Mouse (Mus musculus): Measurements from ENCODE around the gene Trpm3. TPM values are rescaled to one million over a fixed set of nuclear protein-coding genes. Genes with fewer than 3 reads are reported as not detected.

The Trpm3 gene
- 0.05 TPM for polyA plus RNA-seq (2012; fragmentation: generic; extraction: Trizol)
- long read RNA-seq, experiment 1, partial matches to known transcripts, result 0 of 2 reads
- long read RNA-seq, experiment 1, other reads (novel, unspliced or antisense), result 2 of 2 reads
- long read RNA-seq, experiment 2, result 0 reads

DNA sequence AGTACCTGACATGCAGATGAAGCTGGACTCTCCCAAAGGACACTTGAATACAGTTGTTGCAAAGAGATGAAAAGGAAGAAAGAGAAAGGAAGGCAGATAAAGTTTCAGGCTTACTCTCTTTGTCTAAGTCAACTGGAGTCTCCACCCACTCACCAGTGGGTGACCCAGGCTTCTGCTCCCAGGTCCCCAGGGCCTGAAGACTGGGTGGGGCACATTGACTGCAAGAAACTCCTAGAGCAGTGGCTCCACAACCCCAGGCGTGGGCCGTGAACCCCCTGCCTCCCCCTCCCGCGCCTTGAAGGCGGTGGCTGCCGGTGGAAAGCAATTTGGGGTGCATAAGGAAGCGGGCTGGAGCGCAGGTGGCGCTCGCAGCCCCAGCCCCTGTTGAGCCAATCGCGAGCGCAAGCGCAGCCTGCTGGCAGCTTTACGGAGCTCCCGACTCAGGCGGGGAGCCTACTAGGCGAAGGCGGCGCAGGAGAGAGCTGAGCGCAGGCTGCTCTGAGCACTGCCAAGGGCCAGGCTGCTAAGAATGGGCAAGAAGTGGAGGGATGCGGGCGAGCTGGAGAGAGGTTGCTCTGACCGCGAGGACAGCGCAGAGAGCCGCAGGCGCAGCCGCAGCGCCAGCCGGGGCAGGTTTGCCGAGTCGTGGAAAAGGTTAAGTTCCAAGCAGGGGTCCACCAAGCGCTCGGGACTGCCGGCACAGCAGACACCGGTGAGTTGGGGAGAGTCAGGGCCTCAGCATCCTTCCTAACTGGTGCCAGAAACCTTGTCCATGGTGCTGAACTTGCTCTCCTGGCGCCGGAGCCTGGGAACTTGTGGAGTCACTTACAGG, at the start of gene Trpm3:
Trpm3 (plus strand) TSS at position 457 of the 832 bp plus-strand sequence.
- no peaks in the 10 kb centered on the region for H3K79me3 ChIP-seq (ENCODE audit: low read depth)
- no peak for TF ChIP-seq MYOG (IDR thresholded peaks at IDR 0.05; ENCODE audit: control insufficient read depth, extremely low read depth, insufficient read length)
- TF ChIP-seq CEBPB (IDR thresholded peaks at IDR 0.05; ENCODE audit: low read depth), result no peak
- no peak for TF ChIP-seq USF1 (IDR thresholded peaks at IDR 0.05; ENCODE audit: low read depth)
- TF ChIP-seq FOSL1 (IDR thresholded peaks at IDR 0.05; ENCODE audit: insufficient read depth, low read length, poor library complexity, severe bottlenecking), result no peak
- TF ChIP-seq MAX (IDR thresholded peaks at IDR 0.05), result no peak
- TF ChIP-seq CTCF (IDR thresholded peaks at IDR 0.05; ENCODE audit: control insufficient read depth, insufficient read depth, insufficient read length), result no peak
- TF ChIP-seq MYOD1 (IDR thresholded peaks at IDR 0.05; ENCODE audit: control insufficient read depth, insufficient read length, low read depth), result no peak
- H3K4me3 ChIP-seq (ENCODE audit: insufficient read depth, poor library complexity, severe bottlenecking), result no peak within 1 kb of the TSS

DNA sequence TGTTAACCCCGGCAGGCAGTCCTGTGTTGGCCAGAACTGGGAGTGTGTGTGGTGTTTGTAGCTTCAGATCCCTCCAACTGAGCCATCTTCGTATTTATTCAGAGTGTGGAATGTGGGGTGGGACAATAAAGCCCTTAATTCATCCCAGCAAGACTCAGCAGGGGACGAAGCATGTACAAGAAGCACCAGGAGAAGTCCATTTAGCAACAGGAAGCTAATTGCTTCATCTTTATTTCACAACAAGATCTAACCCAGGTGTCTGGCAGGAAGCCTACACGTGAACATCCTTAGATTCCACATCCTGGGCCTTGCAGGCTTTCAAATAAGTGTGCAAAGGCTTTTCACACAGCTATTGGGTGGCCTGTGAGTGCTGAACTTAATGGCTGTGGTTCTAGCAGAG, 38.3 kb upstream of the Trpm3 start:
- TF ChIP-seq CTCF (IDR thresholded peaks at IDR 0.05; ENCODE audit: control insufficient read depth, insufficient read depth, insufficient read length) (no peak), USF1 (IDR thresholded peaks at IDR 0.05; ENCODE audit: low read depth) (no peak), FOSL1 (IDR thresholded peaks at IDR 0.05; ENCODE audit: insufficient read depth, low read length, poor library complexity, severe bottlenecking) (no peak), CEBPB (IDR thresholded peaks at IDR 0.05; ENCODE audit: low read depth) (no peak), MYOG (IDR thresholded peaks at IDR 0.05; ENCODE audit: control insufficient read depth, extremely low read depth, insufficient read length) (no peak), MAX (IDR thresholded peaks at IDR 0.05) (no peak), MYOD1 (IDR thresholded peaks at IDR 0.05; ENCODE audit: control insufficient read depth, insufficient read length, low read depth) (no peak)
- H3K79me3 ChIP-seq (ENCODE audit: low read depth), result no peaks in the 10 kb centered on the region
- H3K79me2 ChIP-seq (ENCODE audit: control insufficient read depth, insufficient read depth), result no peaks in the 10 kb centered on the region
- H3K36me3 ChIP-seq (ENCODE audit: control insufficient read depth, insufficient read depth), result no peaks in the 10 kb centered on the region
- H3ac ChIP-seq (ENCODE audit: control insufficient read depth, insufficient read length, low read depth), result no peak overlapping the region
- no peak overlapping the region for H3K4me3 ChIP-seq (ENCODE audit: insufficient read depth, poor library complexity, severe bottlenecking)
- H3K27me3 ChIP-seq (ENCODE audit: control insufficient read depth, insufficient read depth, insufficient read length), result no peaks in the 10 kb centered on the region

More for the DNA sequence above, at the start of gene Trpm3:
- no peak within 1 kb of the TSS for H3ac ChIP-seq (ENCODE audit: control insufficient read depth, insufficient read length, low read depth)
- H3K36me3 ChIP-seq (ENCODE audit: control insufficient read depth, insufficient read depth), result no peaks in the 10 kb centered on the region
- H3K79me2 ChIP-seq (ENCODE audit: control insufficient read depth, insufficient read depth), result no peaks in the 10 kb centered on the region
- no peaks in the 10 kb centered on the region for H3K27me3 ChIP-seq (ENCODE audit: control insufficient read depth, insufficient read depth, insufficient read length)

- Histone ChIP-seq H3K36me3 (ENCODE audit: control insufficient read depth, insufficient read depth) (no peaks in the 10 kb centered on the region), H3K4me3 (ENCODE audit: insufficient read depth, poor library complexity, severe bottlenecking) (no peak overlapping the region), H3K79me2 (ENCODE audit: control insufficient read depth, insufficient read depth) (no peaks in the 10 kb centered on the region), H3ac (ENCODE audit: control insufficient read depth, insufficient read length, low read depth) (no peak overlapping the region), H3K27me3 (ENCODE audit: control insufficient read depth, insufficient read depth, insufficient read length) (no peaks in the 10 kb centered on the region), H3K79me3 (ENCODE audit: low read depth) (no peaks in the 10 kb centered on the region)
- TF ChIP-seq MAX (IDR thresholded peaks at IDR 0.05) (no peak), USF1 (IDR thresholded peaks at IDR 0.05; ENCODE audit: low read depth) (no peak), CTCF (IDR thresholded peaks at IDR 0.05; ENCODE audit: control insufficient read depth, insufficient read depth, insufficient read length) (no peak), CEBPB (IDR thresholded peaks at IDR 0.05; ENCODE audit: low read depth) (no peak), FOSL1 (IDR thresholded peaks at IDR 0.05; ENCODE audit: insufficient read depth, low read length, poor library complexity, severe bottlenecking) (no peak), MYOD1 (IDR thresholded peaks at IDR 0.05; ENCODE audit: control insufficient read depth, insufficient read length, low read depth) (no peak), MYOG (IDR thresholded peaks at IDR 0.05; ENCODE audit: control insufficient read depth, extremely low read depth, insufficient read length) (no peak)
Observed at GRCm38 (mm10) chr19:22103865-22104264, 35.0 kb upstream of the Trpm3 start.

DNA sequence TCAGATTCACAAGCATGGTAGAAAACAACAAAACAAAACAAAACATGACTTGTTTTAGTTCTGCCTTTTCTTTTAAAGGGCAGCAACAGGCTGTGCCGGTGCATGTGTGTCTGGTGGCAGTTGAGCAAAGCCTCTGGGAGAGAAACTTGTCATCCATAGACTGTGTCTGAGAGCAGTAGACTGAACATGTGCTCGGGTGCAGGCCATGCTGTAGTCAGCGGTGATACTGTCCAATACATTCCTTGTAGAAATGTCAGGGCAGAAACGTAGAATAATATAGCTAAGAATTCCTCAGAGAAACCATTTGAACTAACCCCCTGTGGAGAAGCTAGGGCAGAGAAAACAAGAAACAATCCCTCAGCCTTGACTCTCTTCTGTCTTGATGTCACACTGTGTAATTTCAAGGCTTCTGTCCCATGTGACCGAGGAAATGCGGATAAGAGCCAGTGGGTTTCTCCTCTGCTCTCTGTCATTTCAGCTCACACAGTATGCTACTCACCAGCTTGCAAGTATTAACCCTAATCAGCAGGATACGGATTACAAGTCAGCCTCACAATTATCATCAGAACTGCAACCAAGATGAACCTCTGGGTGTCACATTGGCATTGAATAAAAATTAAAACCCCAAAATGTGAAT, 33.9 kb upstream of the Trpm3 start:
- H3K79me2 ChIP-seq (ENCODE audit: control insufficient read depth, insufficient read depth), result no peaks in the 10 kb centered on the region
- no peaks in the 10 kb centered on the region for H3K27me3 ChIP-seq (ENCODE audit: control insufficient read depth, insufficient read depth, insufficient read length)
- H3K36me3 ChIP-seq (ENCODE audit: control insufficient read depth, insufficient read depth), result no peaks in the 10 kb centered on the region
- no peak overlapping the region for H3ac ChIP-seq (ENCODE audit: control insufficient read depth, insufficient read length, low read depth)
- TF ChIP-seq CEBPB (IDR thresholded peaks at IDR 0.05; ENCODE audit: low read depth) (no peak), MAX (IDR thresholded peaks at IDR 0.05) (no peak), MYOG (IDR thresholded peaks at IDR 0.05; ENCODE audit: control insufficient read depth, extremely low read depth, insufficient read length) (no peak), MYOD1 (IDR thresholded peaks at IDR 0.05; ENCODE audit: control insufficient read depth, insufficient read length, low read depth) (no peak), USF1 (IDR thresholded peaks at IDR 0.05; ENCODE audit: low read depth) (no peak), FOSL1 (IDR thresholded peaks at IDR 0.05; ENCODE audit: insufficient read depth, low read length, poor library complexity, severe bottlenecking) (no peak), CTCF (IDR thresholded peaks at IDR 0.05; ENCODE audit: control insufficient read depth, insufficient read depth, insufficient read length) (no peak)
- H3K79me3 ChIP-seq (ENCODE audit: low read depth), result no peaks in the 10 kb centered on the region
- no peak overlapping the region for H3K4me3 ChIP-seq (ENCODE audit: insufficient read depth, poor library complexity, severe bottlenecking)

GRCm38 (mm10) chr19:22105648-22106047, 33.2 kb upstream of the Trpm3 start:
- Histone ChIP-seq H3ac (ENCODE audit: control insufficient read depth, insufficient read length, low read depth) (no peak overlapping the region), H3K27me3 (ENCODE audit: control insufficient read depth, insufficient read depth, insufficient read length) (no peaks in the 10 kb centered on the region), H3K79me3 (ENCODE audit: low read depth) (no peaks in the 10 kb centered on the region), H3K79me2 (ENCODE audit: control insufficient read depth, insufficient read depth) (no peaks in the 10 kb centered on the region), H3K36me3 (ENCODE audit: control insufficient read depth, insufficient read depth) (no peaks in the 10 kb centered on the region), H3K4me3 (ENCODE audit: insufficient read depth, poor library complexity, severe bottlenecking) (no peak overlapping the region)
- no peak for TF ChIP-seq FOSL1 (IDR thresholded peaks at IDR 0.05; ENCODE audit: insufficient read depth, low read length, poor library complexity, severe bottlenecking)
- TF ChIP-seq USF1 (IDR thresholded peaks at IDR 0.05; ENCODE audit: low read depth), result no peak
- no peak for TF ChIP-seq CTCF (IDR thresholded peaks at IDR 0.05; ENCODE audit: control insufficient read depth, insufficient read depth, insufficient read length)
- no peak for TF ChIP-seq CEBPB (IDR thresholded peaks at IDR 0.05; ENCODE audit: low read depth)
- TF ChIP-seq MYOG (IDR thresholded peaks at IDR 0.05; ENCODE audit: control insufficient read depth, extremely low read depth, insufficient read length), result no peak
- no peak for TF ChIP-seq MAX (IDR thresholded peaks at IDR 0.05)
- no peak for TF ChIP-seq MYOD1 (IDR thresholded peaks at IDR 0.05; ENCODE audit: control insufficient read depth, insufficient read length, low read depth)
